Mouse (Mus musculus) brain, embryonic 14.5 days (tissue): ENCODE data around the gene 1810049J17Rik.

ENCODE experiments used
- CTCF ChIP-seq: fragments of 200-500 bp; IDR thresholded peaks from 2 replicates; pipeline ENCODE4 v1.5.1; 2012; ENCODE audit warnings: inconsistent platforms, mild to moderate bottlenecking, moderate library complexity, borderline replicate concordance; ENCODE audit not compliant: insufficient read depth, insufficient read length; ENCODE audit errors: extremely low read depth
- POLR2A ChIP-seq: fragments of 200-500 bp; IDR thresholded peaks from 2 replicates; pipeline ENCODE4 v1.6.1; 2012; ENCODE audit warnings: mild to moderate bottlenecking, inconsistent platforms, borderline replicate concordance; ENCODE audit not compliant: poor library complexity, insufficient read depth, insufficient read length, severe bottlenecking; ENCODE audit errors: extremely low read depth

GRCm38 (mm10) chr15:12311465-12311864 lies 10.2 kb downstream of the 1810049J17Rik start:
- TF ChIP-seq CTCF: no peak
- TF ChIP-seq POLR2A: no peak
